Mouse (Mus musculus): ENCODE results near the gene Nupl2.

GRCm38 (mm10) chr5:24126967-24127366 is 37.8 kb upstream of the Nupl2 start:
- TF ChIP-seq GATA1 (IDR thresholded peaks at IDR 0.05; ENCODE audit: borderline replicate concordance, low read length) = no peak
- TF ChIP-seq CTCF (IDR thresholded peaks at IDR 0.05; ENCODE audit: low read depth, low read length) = no peak
- TF ChIP-seq POLR2AphosphoS5 (IDR thresholded peaks at IDR 0.05; ENCODE audit: insufficient replicate concordance, low read depth, low read length) = no peak
- TF ChIP-seq TAL1 (conservative IDR thresholded peaks at IDR 0.05; ENCODE audit: low read depth, low read length) = no peak
